Mouse (Mus musculus): ENCODE results near the gene Mid2.

GRCm38 (mm10) chrX:140639592-140639991 lies 24.8 kb upstream of the Mid2 start:
- TF ChIP-seq CTCF (IDR thresholded peaks at IDR 0.05; ENCODE audit: extremely low read depth, insufficient read length, insufficient replicate concordance, low read depth, low read length) (no peak), POLR2A (IDR thresholded peaks at IDR 0.05; ENCODE audit: low read depth, low read length) (no peak)

Measured in small intestine, adult 2 months (tissue).